Mouse (Mus musculus) E14TG2a.4 (cell line): ENCODE data around the gene Slc4a4.

Experiments used
- CTCF ChIP-seq: conservative IDR thresholded peaks from 2 replicates; pipeline ENCODE4 v1.5.1; 2014; ENCODE audit warnings: low read length
- NANOG ChIP-seq: IDR thresholded peaks from 2 replicates; pipeline ENCODE4 v1.6.1; 2014; ENCODE audit warnings: borderline replicate concordance, low read length, mixed read lengths
- POU5F1 ChIP-seq: IDR thresholded peaks from 2 replicates; pipeline ENCODE4 v1.6.1; 2014; ENCODE audit warnings: low read length, borderline replicate concordance

DNA sequence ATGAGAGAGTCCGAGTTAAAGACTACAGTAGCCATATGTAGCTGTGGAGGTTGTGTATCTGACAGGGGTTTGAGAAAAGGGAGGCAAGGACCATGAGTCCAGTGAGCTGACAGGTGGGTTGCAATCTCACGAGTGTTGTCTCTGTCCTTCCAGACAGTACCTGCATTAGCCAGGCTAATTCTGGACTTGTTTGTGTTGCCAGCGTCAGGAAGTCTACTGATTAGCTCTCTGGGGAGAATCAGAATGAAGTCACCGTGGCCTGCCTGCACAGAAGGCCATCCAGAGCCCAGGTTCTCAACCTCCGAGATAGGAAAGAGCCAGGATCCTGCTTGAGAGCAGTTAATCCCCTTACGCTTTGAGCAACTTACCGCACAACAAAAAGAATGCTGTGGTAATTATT, 18.2 kb downstream of the Slc4a4 start:
- no peak for TF ChIP-seq CTCF
- TF ChIP-seq NANOG: no peak
- TF ChIP-seq POU5F1: no peak
